Mouse (Mus musculus): ENCODE data around the gene Psat1.

Gene Psat1

GRCm38 (mm10) chr19:15947237-15947636, at the start of gene Psat1:
Psat1 (minus strand) TSS chr19:15947337.
- H3K27me3 ChIP-seq (ENCODE audit: control insufficient read depth, insufficient read depth, low read length, poor library complexity, severe bottlenecking) = no peaks in the 10 kb centered on the region; the same call in 1 of the 2 replicates
- no peak for DNase-seq (ENCODE audit: low read depth, low spot score)
- H3K36me3 ChIP-seq (ENCODE audit: control insufficient read depth, insufficient read depth, low read length, poor library complexity, severe bottlenecking) = no peaks in the 10 kb centered on the region

- H3K36me3 ChIP-seq (ENCODE audit: control insufficient read depth, insufficient read depth, low read length, poor library complexity, severe bottlenecking) = no peaks in the 10 kb centered on the region; the same call in 1 of the 2 replicates
- DNase-seq (ENCODE audit: low read depth, low spot score) = no peak
- no peaks in the 10 kb centered on the region for H3K27me3 ChIP-seq (ENCODE audit: control insufficient read depth, insufficient read depth, low read length, poor library complexity, severe bottlenecking)
These were observed 43.0 kb upstream of the Psat1 start for GRCm38 (mm10) chr19:15990102-15990501.

GRCm38 (mm10) chr19:15985172-15985713, 38.1 kb upstream of the Psat1 start:
- H3K27me3 ChIP-seq (ENCODE audit: control insufficient read depth, insufficient read depth, low read length, poor library complexity, severe bottlenecking) = no peaks in the 10 kb centered on the region
- no peak for DNase-seq (ENCODE audit: low read depth, low spot score)
- H3K36me3 ChIP-seq (ENCODE audit: control insufficient read depth, insufficient read depth, low read length, poor library complexity, severe bottlenecking) = no peaks in the 10 kb centered on the region; the same call in 1 of the 2 replicates

GRCm38 (mm10) chr19:15984449-15985171, 37.5 kb upstream of the Psat1 start, which contains the start of gene Cep78:
Cep78 (minus strand) TSS chr19:15984989.
- H3K36me3 ChIP-seq (ENCODE audit: control insufficient read depth, insufficient read depth, low read length, poor library complexity, severe bottlenecking) = no peaks in the 10 kb centered on the region; the same call in 1 of the 2 replicates
- peak; percentile 96 for DNase-seq (ENCODE audit: low read depth, low spot score)
- no peaks in the 10 kb centered on the region for H3K27me3 ChIP-seq (ENCODE audit: control insufficient read depth, insufficient read depth, low read length, poor library complexity, severe bottlenecking)

GRCm38 (mm10) chr19:15983739-15984344, 36.7 kb upstream of the Psat1 start:
- Histone ChIP-seq H3K36me3 (ENCODE audit: control insufficient read depth, insufficient read depth, low read length, poor library complexity, severe bottlenecking) (no peaks in the 10 kb centered on the region; the same call in 1 of the 2 replicates), H3K27me3 (ENCODE audit: control insufficient read depth, insufficient read depth, low read length, poor library complexity, severe bottlenecking) (no peaks in the 10 kb centered on the region)
- DNase-seq (ENCODE audit: low read depth, low spot score) = no peak

- no peaks in the 10 kb centered on the region for H3K27me3 ChIP-seq (ENCODE audit: control insufficient read depth, insufficient read depth, low read length, poor library complexity, severe bottlenecking)
- no peak for DNase-seq (ENCODE audit: low read depth, low spot score)
These were observed 36.0 kb upstream of the Psat1 start for GRCm38 (mm10) chr19:15982926-15983738.

GRCm38 (mm10) chr19:15981861-15982260, 34.7 kb upstream of the Psat1 start:
- DNase-seq (ENCODE audit: low read depth, low spot score) = peak; percentile 85
- no peaks in the 10 kb centered on the region for H3K36me3 ChIP-seq (ENCODE audit: control insufficient read depth, insufficient read depth, low read length, poor library complexity, severe bottlenecking)

More at GRCm38 (mm10) chr19:15982926-15983738, 36.0 kb upstream of the Psat1 start:
- no peaks in the 10 kb centered on the region; the same call in 1 of the 2 replicates for H3K36me3 ChIP-seq (ENCODE audit: control insufficient read depth, insufficient read depth, low read length, poor library complexity, severe bottlenecking)

GRCm38 (mm10) chr19:15973365-15973764, 26.2 kb upstream of the Psat1 start:
- Histone ChIP-seq H3K27me3 (ENCODE audit: control insufficient read depth, insufficient read depth, low read length, poor library complexity, severe bottlenecking) (no peaks in the 10 kb centered on the region), H3K36me3 (ENCODE audit: control insufficient read depth, insufficient read depth, low read length, poor library complexity, severe bottlenecking) (peaks cover 5% of the 10 kb centered on the region; the same call in 1 of the 2 replicates)
- no peak for DNase-seq (ENCODE audit: low read depth, low spot score)

More at GRCm38 (mm10) chr19:15981861-15982260, 34.7 kb upstream of the Psat1 start:
- H3K27me3 ChIP-seq (ENCODE audit: control insufficient read depth, insufficient read depth, low read length, poor library complexity, severe bottlenecking) = no peaks in the 10 kb centered on the region

- no peaks in the 10 kb centered on the region for H3K27me3 ChIP-seq (ENCODE audit: control insufficient read depth, insufficient read depth, low read length, poor library complexity, severe bottlenecking)
- DNase-seq (ENCODE audit: low read depth, low spot score) = peak; percentile 75
- no peaks in the 10 kb centered on the region for H3K36me3 ChIP-seq (ENCODE audit: control insufficient read depth, insufficient read depth, low read length, poor library complexity, severe bottlenecking)
These were observed 17.9 kb upstream of the Psat1 start for GRCm38 (mm10) chr19:15965082-15965481.

- Histone ChIP-seq H3K27me3 (ENCODE audit: control insufficient read depth, insufficient read depth, low read length, poor library complexity, severe bottlenecking) (no peaks in the 10 kb centered on the region), H3K36me3 (ENCODE audit: control insufficient read depth, insufficient read depth, low read length, poor library complexity, severe bottlenecking) (no peaks in the 10 kb centered on the region)
- peak; percentile 48 for DNase-seq (ENCODE audit: low read depth, low spot score)
These were observed 17.4 kb upstream of the Psat1 start for GRCm38 (mm10) chr19:15964533-15964932.

- no peaks in the 10 kb centered on the region; the same call in 1 of the 2 replicates for H3K36me3 ChIP-seq (ENCODE audit: control insufficient read depth, insufficient read depth, low read length, poor library complexity, severe bottlenecking)
- DNase-seq (ENCODE audit: low read depth, low spot score) = no peak
- H3K27me3 ChIP-seq (ENCODE audit: control insufficient read depth, insufficient read depth, low read length, poor library complexity, severe bottlenecking) = no peaks in the 10 kb centered on the region
These were observed 16.0 kb upstream of the Psat1 start for GRCm38 (mm10) chr19:15963011-15963695.

- H3K27me3 ChIP-seq (ENCODE audit: control insufficient read depth, insufficient read depth, low read length, poor library complexity, severe bottlenecking) = no peaks in the 10 kb centered on the region
- no peak for DNase-seq (ENCODE audit: low read depth, low spot score)
- no peaks in the 10 kb centered on the region; the same call in 1 of the 2 replicates for H3K36me3 ChIP-seq (ENCODE audit: control insufficient read depth, insufficient read depth, low read length, poor library complexity, severe bottlenecking)
These were observed 15.2 kb upstream of the Psat1 start for GRCm38 (mm10) chr19:15962313-15962712.

GRCm38 (mm10) chr19:15950225-15950624, 3.1 kb upstream of the Psat1 start:
- no peaks in the 10 kb centered on the region; the same call in 1 of the 2 replicates for H3K27me3 ChIP-seq (ENCODE audit: control insufficient read depth, insufficient read depth, low read length, poor library complexity, severe bottlenecking)
- no peaks in the 10 kb centered on the region for H3K36me3 ChIP-seq (ENCODE audit: control insufficient read depth, insufficient read depth, low read length, poor library complexity, severe bottlenecking)
- no peak for DNase-seq (ENCODE audit: low read depth, low spot score)

GRCm38 (mm10) chr19:15948867-15949266, 1.7 kb upstream of the Psat1 start:
- H3K36me3 ChIP-seq (ENCODE audit: control insufficient read depth, insufficient read depth, low read length, poor library complexity, severe bottlenecking) = no peaks in the 10 kb centered on the region
- no peak for DNase-seq (ENCODE audit: low read depth, low spot score)

More at GRCm38 (mm10) chr19:15948867-15949266, 1.7 kb upstream of the Psat1 start:
- no peaks in the 10 kb centered on the region; the same call in 1 of the 2 replicates for H3K27me3 ChIP-seq (ENCODE audit: control insufficient read depth, insufficient read depth, low read length, poor library complexity, severe bottlenecking)
